Mouse (Mus musculus): ENCODE data around the gene D17H6S53E. TPM values are rescaled to one million over a fixed set of nuclear protein-coding genes. Genes with fewer than 3 reads are reported as not detected.

Gene D17H6S53E
- polyA plus RNA-seq, 1 experiment from 2014 or later = 14.7 TPM

Other genes with a start within 250 kb of the D17H6S53E start
- gene Zbtb12, start 246.9 kb upstream of the D17H6S53E start, polyA plus RNA-seq (2015; fragmentation: Nextera tagmentation; extraction: Ambion mirVana) = 1.6 and 1.7 TPM in 2 replicates
- gene Gm20547, start 244.3 kb upstream of the D17H6S53E start, polyA plus RNA-seq (2015; fragmentation: Nextera tagmentation; extraction: Ambion mirVana) = not detected in 2 replicates
- 7.6 TPM in 2 replicates for gene C2, start 228.1 kb upstream of the D17H6S53E start, polyA plus RNA-seq (2015; fragmentation: Nextera tagmentation; extraction: Ambion mirVana)
- gene Ehmt2, start 227.9 kb upstream of the D17H6S53E start, polyA plus RNA-seq (2015; fragmentation: Nextera tagmentation; extraction: Ambion mirVana) = 38.6 and 47.9 TPM in 2 replicates
- gene Slc44a4, start 211.9 kb upstream of the D17H6S53E start, polyA plus RNA-seq (2015; fragmentation: Nextera tagmentation; extraction: Ambion mirVana) = 0.57 and 0.81 TPM in 2 replicates
- 25.7 and 28.2 TPM in 2 replicates for gene Neu1, start 195.1 kb upstream of the D17H6S53E start, polyA plus RNA-seq (2015; fragmentation: Nextera tagmentation; extraction: Ambion mirVana)
- gene Hspa1b, start 167.1 kb upstream of the D17H6S53E start, polyA plus RNA-seq (2015; fragmentation: Nextera tagmentation; extraction: Ambion mirVana) = 0.72 and 0.83 TPM in 2 replicates
- not detected in 2 replicates for gene Gm20481, start 156.5 kb upstream of the D17H6S53E start, polyA plus RNA-seq (2015; fragmentation: Nextera tagmentation; extraction: Ambion mirVana)
- 6.8 and 7.6 TPM in 2 replicates for gene Hspa1a, start 154.2 kb upstream of the D17H6S53E start, polyA plus RNA-seq (2015; fragmentation: Nextera tagmentation; extraction: Ambion mirVana)
- gene Hspa1l, start 153.7 kb upstream of the D17H6S53E start, polyA plus RNA-seq (2015; fragmentation: Nextera tagmentation; extraction: Ambion mirVana) = 0.09 and 0.27 TPM in 2 replicates
- gene Lsm2, start 144.5 kb upstream of the D17H6S53E start, polyA plus RNA-seq (2015; fragmentation: Nextera tagmentation; extraction: Ambion mirVana) = 179 and 197 TPM in 2 replicates
- gene Vars, start 125.4 kb upstream of the D17H6S53E start, polyA plus RNA-seq (2015; fragmentation: Nextera tagmentation; extraction: Ambion mirVana) = 125 and 138 TPM in 2 replicates
- gene Vwa7, start 109.8 kb upstream of the D17H6S53E start, polyA plus RNA-seq (2015; fragmentation: Nextera tagmentation; extraction: Ambion mirVana) = 0.26 and 0.36 TPM in 2 replicates
- 18.2 and 22.5 TPM in 2 replicates for gene Sapcd1, start 98.4 kb upstream of the D17H6S53E start, polyA plus RNA-seq (2015; fragmentation: Nextera tagmentation; extraction: Ambion mirVana)
- 8.9 and 13.5 TPM in 2 replicates for gene Msh5, start 79.6 kb upstream of the D17H6S53E start, polyA plus RNA-seq (2015; fragmentation: Nextera tagmentation; extraction: Ambion mirVana)
- gene Clic1, start 76.4 kb upstream of the D17H6S53E start, polyA plus RNA-seq (2015; fragmentation: Nextera tagmentation; extraction: Ambion mirVana) = 501 and 524 TPM in 2 replicates
- gene Ddah2, start 67.3 kb upstream of the D17H6S53E start, polyA plus RNA-seq (2015; fragmentation: Nextera tagmentation; extraction: Ambion mirVana) = 51.6 and 57.5 TPM in 2 replicates
- gene Ly6g6c, start 61.0 kb upstream of the D17H6S53E start, polyA plus RNA-seq (2015; fragmentation: Nextera tagmentation; extraction: Ambion mirVana) = 0.27 and 0.57 TPM in 2 replicates
- gene Mpig6b, start 60.2 kb upstream of the D17H6S53E start, polyA plus RNA-seq (2015; fragmentation: Nextera tagmentation; extraction: Ambion mirVana) = 0.06 and 0.08 TPM in 2 replicates
- 0.89 and 1.0 TPM in 2 replicates for gene Ly6g6e, start 49.5 kb upstream of the D17H6S53E start, polyA plus RNA-seq (2015; fragmentation: Nextera tagmentation; extraction: Ambion mirVana)
- gene Ly6g6d, start 48.3 kb upstream of the D17H6S53E start, polyA plus RNA-seq (2015; fragmentation: Nextera tagmentation; extraction: Ambion mirVana) = 0.55 and 0.60 TPM in 2 replicates
- 0.12 TPM in 1 of 2 replicates, not detected in the other for gene Ly6g6f, start 40.8 kb upstream of the D17H6S53E start, polyA plus RNA-seq (2015; fragmentation: Nextera tagmentation; extraction: Ambion mirVana)
- gene Abhd16a, start 37.1 kb upstream of the D17H6S53E start, polyA plus RNA-seq (2015; fragmentation: Nextera tagmentation; extraction: Ambion mirVana) = 85.3 and 90.6 TPM in 2 replicates
- 0.37 TPM in 1 of 2 replicates, not detected in the other for gene Ly6g5c, start 18.1 kb upstream of the D17H6S53E start, polyA plus RNA-seq (2015; fragmentation: Nextera tagmentation; extraction: Ambion mirVana)
- 3.7 and 4.0 TPM in 2 replicates for gene Ly6g5b, start 10.9 kb upstream of the D17H6S53E start, polyA plus RNA-seq (2015; fragmentation: Nextera tagmentation; extraction: Ambion mirVana)
- 26.9 and 31.2 TPM in 2 replicates for gene Gpank1, start 4.9 kb upstream of the D17H6S53E start, polyA plus RNA-seq (2015; fragmentation: Nextera tagmentation; extraction: Ambion mirVana)
- 348 and 353 TPM in 2 replicates for gene Csnk2b, start 4.3 kb upstream of the D17H6S53E start, polyA plus RNA-seq (2015; fragmentation: Nextera tagmentation; extraction: Ambion mirVana)
- gene Apom, start 5.7 kb downstream of the D17H6S53E start, polyA plus RNA-seq (2015; fragmentation: Nextera tagmentation; extraction: Ambion mirVana) = 0.18 and 0.21 TPM in 2 replicates
- gene Bag6, start 8.8 kb downstream of the D17H6S53E start, polyA plus RNA-seq (2015; fragmentation: Nextera tagmentation; extraction: Ambion mirVana) = 42.3 and 48.0 TPM in 2 replicates
- gene Prrc2a, start 38.5 kb downstream of the D17H6S53E start, polyA plus RNA-seq (2015; fragmentation: Nextera tagmentation; extraction: Ambion mirVana) = 81.3 and 113 TPM in 2 replicates
- 45.2 and 47.2 TPM in 2 replicates for gene Aif1, start 49.7 kb downstream of the D17H6S53E start, polyA plus RNA-seq (2015; fragmentation: Nextera tagmentation; extraction: Ambion mirVana)
- 35.3 and 41.8 TPM in 2 replicates for gene Lst1, start 62.1 kb downstream of the D17H6S53E start, polyA plus RNA-seq (2015; fragmentation: Nextera tagmentation; extraction: Ambion mirVana)
- 144 and 167 TPM in 2 replicates for gene Ltb, start 68.1 kb downstream of the D17H6S53E start, polyA plus RNA-seq (2015; fragmentation: Nextera tagmentation; extraction: Ambion mirVana)
- 4.2 and 5.7 TPM in 2 replicates for gene Tnf, start 75.6 kb downstream of the D17H6S53E start, polyA plus RNA-seq (2015; fragmentation: Nextera tagmentation; extraction: Ambion mirVana)
- gene Lta, start 79.0 kb downstream of the D17H6S53E start, polyA plus RNA-seq (2015; fragmentation: Nextera tagmentation; extraction: Ambion mirVana) = 4.4 and 4.7 TPM in 2 replicates
- gene Gm16181, start 94.5 kb downstream of the D17H6S53E start, polyA plus RNA-seq (2015; fragmentation: Nextera tagmentation; extraction: Ambion mirVana) = 0.26 and 0.69 TPM in 2 replicates
- gene Atp6v1g2, start 107.3 kb downstream of the D17H6S53E start, polyA plus RNA-seq (2015; fragmentation: Nextera tagmentation; extraction: Ambion mirVana) = 1.3 and 1.8 TPM in 2 replicates
- 14.0 and 16.8 TPM in 2 replicates for gene Nfkbil1, start 109.4 kb downstream of the D17H6S53E start, polyA plus RNA-seq (2015; fragmentation: Nextera tagmentation; extraction: Ambion mirVana)
- 423 and 446 TPM in 2 replicates for gene Ddx39b, start 115.4 kb downstream of the D17H6S53E start, polyA plus RNA-seq (2015; fragmentation: Nextera tagmentation; extraction: Ambion mirVana)
- gene H2-D1, start 136.4 kb downstream of the D17H6S53E start, polyA plus RNA-seq (2015; fragmentation: Nextera tagmentation; extraction: Ambion mirVana) = 441 and 555 TPM in 2 replicates
- 1.4 and 1.9 TPM in 2 replicates for gene H2-Q1, start 194.0 kb downstream of the D17H6S53E start, polyA plus RNA-seq (2015; fragmentation: Nextera tagmentation; extraction: Ambion mirVana)
- gene H2-Q2, start 215.9 kb downstream of the D17H6S53E start, polyA plus RNA-seq (2015; fragmentation: Nextera tagmentation; extraction: Ambion mirVana) = 68.4 and 69.8 TPM in 2 replicates

Data from thymus, postnatal 0 days (tissue).